Mouse (Mus musculus) lung, postnatal 0 days (tissue): Measurements from ENCODE around the gene Cd59b.

Experiments
- CTCF ChIP-seq: IDR thresholded peaks from 2 replicates; pipeline ENCODE4 v1.5.1; 2016; ENCODE audit warnings: antibody characterized with exemption, mild to moderate bottlenecking
- EP300 ChIP-seq: IDR thresholded peaks from 2 replicates; pipeline ENCODE4 v1.6.1; 2016; ENCODE audit warnings: antibody characterized with exemption, mild to moderate bottlenecking, control low read depth

- TF ChIP-seq CTCF (no peak), EP300 (no peak)
Observed at GRCm38 (mm10) chr2:104109528-104109927, 39.9 kb downstream of the Cd59b start.
